Mouse (Mus musculus): Measurements from ENCODE around the gene Cysrt1.

DNA sequence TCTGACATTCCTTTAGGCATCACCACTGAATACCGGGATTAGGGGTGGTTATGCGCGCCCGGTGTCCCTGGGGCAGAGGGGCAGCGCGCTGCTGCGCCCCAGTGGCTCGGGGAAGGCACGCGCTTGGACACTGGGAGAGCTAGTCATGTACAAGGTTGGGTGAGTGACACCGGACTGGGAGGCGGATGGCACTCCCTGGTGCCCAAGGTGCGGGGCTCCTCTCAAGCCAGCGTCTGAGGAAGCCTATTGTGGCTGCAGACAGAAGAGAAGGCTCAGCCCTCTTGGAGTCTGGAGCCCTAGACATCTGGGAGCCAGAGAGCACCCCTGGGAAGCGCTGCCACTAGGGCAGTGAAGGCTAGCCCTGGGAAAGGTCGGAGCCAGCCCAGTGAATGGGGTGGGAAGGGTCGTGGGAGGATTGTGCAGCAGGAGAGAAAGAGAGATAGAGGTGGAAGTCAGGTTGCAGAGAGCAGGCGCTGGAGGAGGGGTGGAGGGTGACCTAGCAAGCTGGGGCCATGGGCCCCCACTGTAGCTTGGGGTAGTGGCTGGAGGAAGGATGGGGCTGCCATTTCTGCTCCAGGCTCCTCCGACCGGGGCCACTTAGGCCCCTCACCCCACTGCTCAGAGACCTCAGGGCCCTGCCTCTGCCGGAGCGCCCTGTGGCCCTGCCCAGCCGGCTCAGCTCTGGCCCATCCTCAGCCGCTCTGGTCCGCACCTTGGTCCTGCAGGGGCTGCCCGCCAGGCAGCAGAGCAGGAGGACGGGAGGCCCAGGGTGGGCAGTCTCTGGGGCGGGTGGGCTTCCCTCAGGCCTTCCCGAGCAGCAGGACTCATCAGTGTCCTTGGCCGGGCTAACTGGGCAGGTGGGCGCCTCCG lies 49.2 kb upstream of the Cysrt1 start:
- TF ChIP-seq POLR2A (IDR thresholded peaks at IDR 0.05; ENCODE audit: borderline replicate concordance, insufficient read depth, low read length) (no peak), CTCF (IDR thresholded peaks at IDR 0.05; ENCODE audit: borderline replicate concordance, insufficient read depth, low read depth, low read length) (no peak)

Data from cerebellum, adult 2 months (tissue).